Mouse (Mus musculus): ENCODE results near the gene Zscan29.

GRCm38 (mm10) chr2:121119260-121119659 lies 51.7 kb downstream of the Zscan29 start:
- no peak for TF ChIP-seq CTCF (IDR thresholded peaks at IDR 0.05; ENCODE audit: extremely low read depth, insufficient read depth, insufficient read length, insufficient replicate concordance)
- TF ChIP-seq POLR2A (IDR thresholded peaks at IDR 0.05; ENCODE audit: low read depth, low read length) = no peak

Data from spleen, adult 2 months (tissue).